8 mouse cellular contexts compared by ENCODE assay signal in the genomic region with DNA sequence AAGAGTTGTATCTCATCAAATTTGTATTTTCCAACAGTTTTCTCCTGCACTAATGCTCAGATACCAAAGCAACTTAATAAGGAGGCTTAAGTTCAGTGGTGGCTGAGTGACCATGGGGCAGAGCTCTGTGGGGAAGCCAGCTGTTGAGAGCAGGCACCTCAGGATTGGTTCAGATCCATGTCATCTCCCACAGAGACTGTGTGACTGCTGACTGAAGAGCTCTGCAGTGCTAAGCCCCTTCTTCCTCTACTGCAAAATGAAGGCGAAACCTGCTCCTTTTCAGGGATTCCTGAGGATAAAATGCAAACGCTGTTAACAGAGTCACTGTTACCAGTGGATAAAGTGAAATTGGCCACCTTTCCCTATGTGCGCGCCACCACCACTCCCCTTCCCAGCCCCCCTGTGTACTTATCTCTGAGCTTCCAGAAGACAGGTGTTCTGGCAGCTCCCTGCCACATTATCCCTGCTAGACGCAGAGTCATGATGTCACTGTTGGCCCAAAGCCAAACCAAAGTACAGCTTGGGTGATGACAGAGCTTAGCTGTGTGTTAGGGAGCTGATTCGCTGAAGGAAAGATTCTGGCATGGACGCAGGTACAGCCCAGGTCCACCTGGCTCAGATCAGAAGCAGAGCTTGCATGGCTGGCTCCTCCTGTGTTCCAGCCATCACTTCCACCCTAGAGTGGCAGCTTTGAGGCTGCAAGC.
A peak's percentile ranks its signal among the peaks of the same experiment; 100 is the strongest.
DNase-seq lines count a peak whose midpoint lies in the region; ATAC-seq and TF ChIP-seq lines count a peak whose summit lies in the region.

No protein-coding gene starts in this region.

- DNase-seq in kidney, postnatal 25 days, result peak; percentile 27 to 37
- no peak for DNase-seq in kidney, adult 9 months
- DNase-seq in brain, adult 2 months (ENCODE audit: low read depth, low spot score), result peak; percentile 81
- peak; percentile 88 for DNase-seq in hindbrain, postnatal 0 days (ENCODE audit: low spot score)
- DNase-seq in B cell, adult 2 months, result no peak

- no peak overlapping the region for H3K27ac ChIP-seq in forebrain, embryonic 16.5 days (ENCODE audit: low read length)
- H3K27ac ChIP-seq in hindbrain, postnatal 0 days, result 0 out of 2 replicates have a peak overlapping the region, but pooled peaks have one; percentile 36
- no peak overlapping the region for H3K27ac ChIP-seq in limb, embryonic 15.5 days

- no peaks in the 10 kb centered on the region for H3K9me3 ChIP-seq in forebrain, embryonic 16.5 days (ENCODE audit: control insufficient read depth, low read length)
- H3K9me3 ChIP-seq in hindbrain, postnatal 0 days (ENCODE audit: low read length), result no peaks in the 10 kb centered on the region
- no peaks in the 10 kb centered on the region for H3K9me3 ChIP-seq in limb, embryonic 15.5 days

- H3K36me3 ChIP-seq in forebrain, embryonic 16.5 days (ENCODE audit: control insufficient read depth, insufficient read depth), result no peaks in the 10 kb centered on the region
- no peaks in the 10 kb centered on the region for H3K36me3 ChIP-seq in hindbrain, postnatal 0 days (ENCODE audit: insufficient read depth, low read length)
- no peaks in the 10 kb centered on the region for H3K36me3 ChIP-seq in limb, embryonic 15.5 days

- peaks cover 9% of the 10 kb centered on the region for H3K4me1 ChIP-seq in forebrain, embryonic 16.5 days (replicated peaks; ENCODE audit: control insufficient read depth, insufficient read depth, low read length)
- H3K4me1 ChIP-seq in hindbrain, postnatal 0 days (ENCODE audit: insufficient read depth, low read length), result 0 out of 2 replicates have a peak, but pooled peaks cover 5% of the 10 kb centered on the region
- peaks cover 7% of the 10 kb centered on the region; the same call in 1 of the 2 replicates for H3K4me1 ChIP-seq in limb, embryonic 15.5 days

- WGBS in forebrain, embryonic 16.5 days, result 26% methylated on average over 7 of the region's 7 CpGs
- 52% methylated on average over 7 of the region's 7 CpGs for WGBS in hindbrain, postnatal 0 days
- WGBS in limb, embryonic 15.5 days, result 47% methylated on average over 7 of the region's 7 CpGs

- H3K27me3 ChIP-seq in forebrain, embryonic 16.5 days (replicated peaks; ENCODE audit: control insufficient read depth, insufficient read depth, low read length), result no peaks in the 10 kb centered on the region; the same call in 1 of the 2 replicates
- H3K27me3 ChIP-seq in hindbrain, postnatal 0 days (ENCODE audit: insufficient read depth, low read length), result no peaks in the 10 kb centered on the region
- H3K27me3 ChIP-seq in limb, embryonic 15.5 days, result no peaks in the 10 kb centered on the region

- TF ChIP-seq CTCF in hindbrain, postnatal 0 days (IDR thresholded peaks at IDR 0.05; ENCODE audit: low read depth), result no peak

- no peak overlapping the region for H3K9ac ChIP-seq in forebrain, embryonic 16.5 days (replicated peaks; ENCODE audit: low read depth, low read length)
- H3K9ac ChIP-seq in hindbrain, postnatal 0 days (replicated peaks; ENCODE audit: low read length), result no peak overlapping the region
- H3K9ac ChIP-seq in limb, embryonic 15.5 days, result no peak overlapping the region

- no peak overlapping the region for H3K4me3 ChIP-seq in forebrain, embryonic 16.5 days (replicated peaks; ENCODE audit: low read length)
- no peak overlapping the region for H3K4me3 ChIP-seq in hindbrain, postnatal 0 days (ENCODE audit: low read length)
- H3K4me3 ChIP-seq in limb, embryonic 15.5 days, result no peak overlapping the region

- H3K4me2 ChIP-seq in forebrain, embryonic 16.5 days (ENCODE audit: low read length), result peak overlapping the region; percentile 32; the same call in 1 of the 2 replicates
- no peak overlapping the region for H3K4me2 ChIP-seq in hindbrain, postnatal 0 days (ENCODE audit: low read depth, low read length)
- H3K4me2 ChIP-seq in limb, embryonic 15.5 days, result peak overlapping the region; percentile 7; the same call in 1 of the 2 replicates

- peak; percentile 82; the same call in 1 of the 2 replicates for ATAC-seq in forebrain, embryonic 16.5 days
- ATAC-seq in hindbrain, postnatal 0 days, result peak; percentile 88
- peak; percentile 44; the same call in 1 of the 2 replicates for ATAC-seq in limb, embryonic 15.5 days (ENCODE audit: insufficient number of reproducible peaks, low FRiP score, low TSS enrichment, low read depth)
- no peak for ATAC-seq in erythroblast, adult 5-6 weeks (replicated peaks; ENCODE audit: low FRiP score, poor library complexity, severe bottlenecking)

Comparison
In these comparisons a context has a peak if more than half of its experiments do, and no peak if none do; other contexts are left out.
1. DNase-seq: peak in kidney, postnatal 25 days (2 of 2), brain, adult 2 months (single experiment) and hindbrain, postnatal 0 days (single experiment); none in kidney, adult 9 months (single experiment) and B cell, adult 2 months (0 of 2).